Mouse (Mus musculus) erythroblast, adult 5-6 weeks (primary cell): ENCODE data around the gene Gm28036. TPM values are rescaled to one million over a fixed set of nuclear protein-coding genes. Genes with fewer than 3 reads are reported as not detected.

Experiments
- total RNA-seq, 2 experiments: library from RNA; stranded (forward) in 1 of 2; stranded (reverse) in 1 of 2; fragments of 150-400 nt in 1 of 2; fragments of 200-764, 138-1000 nt in 1 of 2; gene quantifications; 2 replicates each; pipeline versions ENCODE4 v1.2.3 to v1.2.4; 2015 to 2017; ENCODE audit warnings: low replicate concordance in 2 of 2

Gm28036 gene
- total RNA-seq, 2 experiments from 2014 or later = 14.0 to 15.8 TPM

Other genes with a start within 250 kb of the Gm28036 start
- gene Uqcc1, start 196.8 kb downstream of the Gm28036 start, total RNA-seq (2015; ENCODE audit: low replicate concordance) = 6.7 and 7.9 TPM in 2 replicates
- gene Uqcc1, start 196.8 kb downstream of the Gm28036 start, total RNA-seq (2017; ENCODE audit: low replicate concordance) = 4.3 and 8.2 TPM in 2 replicates
- not detected in 2 replicates for gene Gm15557, start 186.4 kb downstream of the Gm28036 start, total RNA-seq (2015; ENCODE audit: low replicate concordance)
- not detected in 2 replicates for gene Gm15557, start 186.4 kb downstream of the Gm28036 start, total RNA-seq (2017; ENCODE audit: low replicate concordance)
- not detected in 2 replicates for gene Gdf5, start 181.7 kb downstream of the Gm28036 start, total RNA-seq (2015; ENCODE audit: low replicate concordance)
- not detected in 2 replicates for gene Gdf5, start 181.7 kb downstream of the Gm28036 start, total RNA-seq (2017; ENCODE audit: low replicate concordance)
- gene Cep250, start 170.6 kb downstream of the Gm28036 start, total RNA-seq (2015; ENCODE audit: low replicate concordance) = 2.7 and 4.0 TPM in 2 replicates
- 8.5 and 11.7 TPM in 2 replicates for gene Cep250, start 170.6 kb downstream of the Gm28036 start, total RNA-seq (2017; ENCODE audit: low replicate concordance)
- not detected in 2 replicates for gene 6430550D23Rik, start 119.1 kb downstream of the Gm28036 start, total RNA-seq (2015; ENCODE audit: low replicate concordance)
- gene 6430550D23Rik, start 119.1 kb downstream of the Gm28036 start, total RNA-seq (2017; ENCODE audit: low replicate concordance) = 1.4 TPM in 1 of 2 replicates, not detected in the other
- 52.0 and 98.0 TPM in 2 replicates for gene Ergic3, start 119.0 kb downstream of the Gm28036 start, total RNA-seq (2015; ENCODE audit: low replicate concordance)
- 11.4 and 17.8 TPM in 2 replicates for gene Ergic3, start 119.0 kb downstream of the Gm28036 start, total RNA-seq (2017; ENCODE audit: low replicate concordance)
- gene Fer1l4, start 74.1 kb downstream of the Gm28036 start, total RNA-seq (2015; ENCODE audit: low replicate concordance) = not detected in 2 replicates
- not detected in 2 replicates for gene Fer1l4, start 74.1 kb downstream of the Gm28036 start, total RNA-seq (2017; ENCODE audit: low replicate concordance)
- not detected in 2 replicates for gene Spag4, start 61.9 kb downstream of the Gm28036 start, total RNA-seq (2015; ENCODE audit: low replicate concordance)
- not detected in 2 replicates for gene Spag4, start 61.9 kb downstream of the Gm28036 start, total RNA-seq (2017; ENCODE audit: low replicate concordance)
- gene Cpne1, start 15.1 kb downstream of the Gm28036 start, total RNA-seq (2015; ENCODE audit: low replicate concordance) = 13.2 and 13.6 TPM in 2 replicates
- gene Cpne1, start 15.1 kb downstream of the Gm28036 start, total RNA-seq (2017; ENCODE audit: low replicate concordance) = 6.4 and 16.7 TPM in 2 replicates
- 21.1 and 22.7 TPM in 2 replicates for gene Rbm12, start 15.1 kb downstream of the Gm28036 start, total RNA-seq (2015; ENCODE audit: low replicate concordance)
- 8.8 and 9.5 TPM in 2 replicates for gene Rbm12, start 15.1 kb downstream of the Gm28036 start, total RNA-seq (2017; ENCODE audit: low replicate concordance)
- gene Romo1, start 16.9 kb upstream of the Gm28036 start, total RNA-seq (2015; ENCODE audit: low replicate concordance) = 25.4 and 29.3 TPM in 2 replicates
- 12.7 TPM in 1 of 2 replicates, not detected in the other for gene Romo1, start 16.9 kb upstream of the Gm28036 start, total RNA-seq (2017; ENCODE audit: low replicate concordance)
- gene Nfs1, start 17.1 kb upstream of the Gm28036 start, total RNA-seq (2015; ENCODE audit: low replicate concordance) = 6.3 and 17.8 TPM in 2 replicates
- 12.8 and 13.7 TPM in 2 replicates for gene Nfs1, start 17.1 kb upstream of the Gm28036 start, total RNA-seq (2017; ENCODE audit: low replicate concordance)
- gene Rbm39, start 53.1 kb upstream of the Gm28036 start, total RNA-seq (2015; ENCODE audit: low replicate concordance) = 528 and 548 TPM in 2 replicates
- 550 and 778 TPM in 2 replicates for gene Rbm39, start 53.1 kb upstream of the Gm28036 start, total RNA-seq (2017; ENCODE audit: low replicate concordance)
- 12.7 and 13.6 TPM in 2 replicates for gene Phf20, start 69.4 kb upstream of the Gm28036 start, total RNA-seq (2015; ENCODE audit: low replicate concordance)
- 7.1 and 15.3 TPM in 2 replicates for gene Phf20, start 69.4 kb upstream of the Gm28036 start, total RNA-seq (2017; ENCODE audit: low replicate concordance)
- gene Cnbd2, start 185.2 kb upstream of the Gm28036 start, total RNA-seq (2015; ENCODE audit: low replicate concordance) = 0.38 and 1.0 TPM in 2 replicates
- gene Cnbd2, start 185.2 kb upstream of the Gm28036 start, total RNA-seq (2017; ENCODE audit: low replicate concordance) = 1.4 TPM in 1 of 2 replicates, not detected in the other
- gene Scand1, start 185.6 kb upstream of the Gm28036 start, total RNA-seq (2015; ENCODE audit: low replicate concordance) = 2.3 TPM in 1 of 2 replicates, not detected in the other
- 1.9 and 16.4 TPM in 2 replicates for gene Scand1, start 185.6 kb upstream of the Gm28036 start, total RNA-seq (2017; ENCODE audit: low replicate concordance)